Mouse (Mus musculus) Patski (cell line): ENCODE results near the gene Ncdn. TPM values are rescaled to one million over a fixed set of nuclear protein-coding genes. Genes with fewer than 3 reads are reported as not detected.

ENCODE experiments used
- ATAC-seq: fragments of 100-300 bp; one replicate; pipeline ENCODE4 v1.8.0; 2021
- CTCF ChIA-PET: fragments of 350-600 bp; sonication (Branson Sonifier 250); formaldehyde crosslinking; loops from one replicate; lab custom pipeline; 2022; ENCODE audit warnings: inconsistent platforms; lab: Charles Lee
- POLR2A ChIA-PET: fragments of 350-600 bp; sonication (Branson Sonifier 250); formaldehyde crosslinking; loops from one replicate; lab custom pipeline; 2022; ENCODE audit warnings: antibody characterized with exemption, inconsistent platforms; lab: Charles Lee
- DNase-seq: peaks from one replicate; pipeline ENCODE4 v3.0.0-alpha.2; 2011; ENCODE audit warnings: low read depth, low spot score
- H3K27me3 ChIP-seq: fragments of 371-371 bp; one replicate; pipeline ENCODE4 v1.5.1; 2021
- CTCF ChIP-seq: fragments of 100-300 bp; IDR thresholded peaks from one replicate; pipeline ENCODE4 v1.5.1; 2021
- in situ Hi-C: fragments of 300-500 bp; cut with MboI; formaldehyde crosslinking; loops from 3 replicates; pipeline ENCODE4 v1.11.1; 2018; ENCODE audit warnings: low pct_unique_long_range_greater_than_20kb, mixed read lengths
- polyA plus RNA-seq: library from polyadenylated mRNA; unstranded; gene quantifications from one replicate; pipeline ENCODE4 v1.2.3, GENCODE M21; 2021

Gene Ncdn
- polyA plus RNA-seq, 1 experiment from 2014 or later = 24.0 TPM

GRCm38 (mm10) chr4:126744831-126745230, 8.4 kb downstream of the Ncdn start:
- ChIA-PET POLR2A (no interaction called here), CTCF (interaction anchor here (0.8 to 3.0 kb wide), 5 partner anchors 20 to 190 kb away, joined by 3 to 25 read pairs (median 5); no protein-coding TSS in a partner anchor)

GRCm38 (mm10) chr4:126743713-126744112, 9.5 kb downstream of the Ncdn start:
- in situ Hi-C loops = loop anchor here (5.0 kb wide), 1 partner anchor 136 kb away; the partner anchor contains the start of gene 5730409E04Rik
- DNase-seq (no peak), ATAC-seq (no peak)
- TF ChIP-seq CTCF = no peak
- POLR2A ChIA-PET = no interaction called here
- no peaks in the 10 kb centered on the region for H3K27me3 ChIP-seq
- CTCF ChIA-PET = interaction anchor here (1.7 to 1.9 kb wide), 2 partner anchors 144 to 189 kb away, joined by 5 to 9 read pairs; no protein-coding TSS in a partner anchor

More at GRCm38 (mm10) chr4:126744831-126745230, 8.4 kb downstream of the Ncdn start:
- no peak for TF ChIP-seq CTCF
- ATAC-seq (no peak), DNase-seq (no peak)
- in situ Hi-C loops = loop anchor here (5.0 kb wide), 2 partner anchors 97 to 138 kb away; partner anchors contain the start of gene 5730409E04Rik
- H3K27me3 ChIP-seq = no peaks in the 10 kb centered on the region

- DNase-seq (no peak), ATAC-seq (no peak)
- POLR2A ChIA-PET = no interaction called here
- no peak for TF ChIP-seq CTCF
- in situ Hi-C loops = loop anchor here (5.0 kb wide), 1 partner anchor 136 kb away; the partner anchor contains the start of gene 5730409E04Rik
- no peaks in the 10 kb centered on the region for H3K27me3 ChIP-seq
- CTCF ChIA-PET = interaction anchor here (1.9 kb wide), 1 partner anchor 143 kb away, joined by 9 read pairs; no protein-coding TSS in a partner anchor
Measured at GRCm38 (mm10) chr4:126742976-126743375, 10.3 kb downstream of the Ncdn start.

GRCm38 (mm10) chr4:126741448-126741847, 11.8 kb downstream of the Ncdn start:
- ChIA-PET CTCF (interaction anchor here (0.7 to 2.0 kb wide), 12 partner anchors 12 to 187 kb away, joined by 3 to 31 read pairs (median 3); no protein-coding TSS in a partner anchor), POLR2A (interaction anchor here (1.6 kb wide), 1 partner anchor 141 kb away, joined by 5 read pairs; no protein-coding TSS in a partner anchor)
- ATAC-seq (peak; percentile 35), DNase-seq (no peak)
- in situ Hi-C loops = loop anchor here (5.0 kb wide), 1 partner anchor 134 kb away; the partner anchor contains the start of gene 5730409E04Rik
- no peak for TF ChIP-seq CTCF
- H3K27me3 ChIP-seq = peaks cover 2% of the 10 kb centered on the region

GRCm38 (mm10) chr4:126739966-126740676, 13.1 kb downstream of the Ncdn start:
- peaks cover 12% of the 10 kb centered on the region for H3K27me3 ChIP-seq
- no peak for TF ChIP-seq CTCF

GRCm38 (mm10) chr4:126736001-126736414, 17.2 kb downstream of the Ncdn start, which contains the start of gene Tfap2e:
Gene Tfap2e (minus strand): TSS chr4:126736240.
- CTCF ChIA-PET = no interaction called here
- H3K27me3 ChIP-seq = peaks cover 22% of the 10 kb centered on the region
- no peak for DNase-seq
- no peak for ATAC-seq
- POLR2A ChIA-PET = no interaction called here
- in situ Hi-C loops = no loop called here
- TF ChIP-seq CTCF = no peak

More at GRCm38 (mm10) chr4:126739966-126740676, 13.1 kb downstream of the Ncdn start:
- ATAC-seq = no peak
- no peak for DNase-seq
- in situ Hi-C loops = loop anchor here (5.0 kb wide), 1 partner anchor 133 kb away; the partner anchor contains the start of gene 5730409E04Rik
- POLR2A ChIA-PET = interaction anchor here (0.6 to 1.6 kb wide), 2 partner anchors 140 to 183 kb away, joined by 5 to 6 read pairs; partner anchors contain the start of gene Clspn
- CTCF ChIA-PET = interaction anchor here (0.8 to 2.0 kb wide), 8 partner anchors 10 to 186 kb away, joined by 3 to 31 read pairs (median 3); no protein-coding TSS in a partner anchor

GRCm38 (mm10) chr4:126735382-126736000, 17.7 kb downstream of the Ncdn start:
- TF ChIP-seq CTCF = no peak
- H3K27me3 ChIP-seq = peaks cover 25% of the 10 kb centered on the region
- POLR2A ChIA-PET = no interaction called here
- DNase-seq = no peak
- no peak for ATAC-seq
- in situ Hi-C loops = no loop called here
- CTCF ChIA-PET = no interaction called here

- CTCF ChIA-PET = no interaction called here
- TF ChIP-seq CTCF = no peak
- POLR2A ChIA-PET = no interaction called here
- no peak for DNase-seq
- no peak for ATAC-seq
- in situ Hi-C loops = no loop called here
- peaks cover 26% of the 10 kb centered on the region for H3K27me3 ChIP-seq
Measured at GRCm38 (mm10) chr4:126734700-126735381, 18.4 kb downstream of the Ncdn start.

GRCm38 (mm10) chr4:126734001-126734603, 19.1 kb downstream of the Ncdn start:
- DNase-seq (no peak), ATAC-seq (no peak)
- in situ Hi-C loops = no loop called here
- TF ChIP-seq CTCF = no peak
- POLR2A ChIA-PET = interaction anchor here (0.9 kb wide), 1 partner anchor 110 kb away, joined by 3 read pairs; no protein-coding TSS in a partner anchor
- CTCF ChIA-PET = interaction anchor here (0.9 kb wide), 1 partner anchor 104 kb away, joined by 3 read pairs; no protein-coding TSS in a partner anchor
- peaks cover 26% of the 10 kb centered on the region for H3K27me3 ChIP-seq
